Mouse (Mus musculus): ENCODE results near the gene Cnep1r1. TPM values are rescaled to one million over a fixed set of nuclear protein-coding genes. Genes with fewer than 3 reads are reported as not detected.

Cnep1r1 gene
- total RNA-seq (2021), result 10 to 100 TPM; 36.0 to 37.5 TPM
- long read RNA-seq, experiment 1, transcript Cnep1r1-201 (6 exons, 1,731 nt), result major isoform, 14 of 23 reads
- long read RNA-seq, experiment 1, transcript Cnep1r1-204 (5 exons, 1,643 nt), result minor isoform, 5 of 23 reads
- long read RNA-seq, experiment 1, partial matches to known transcripts, result 1 of 23 reads
- long read RNA-seq, experiment 1, other reads (novel, unspliced or antisense), result 3 of 23 reads
- long read RNA-seq, experiment 2, partial matches to known transcripts, result 0 of 9 reads
- long read RNA-seq, experiment 2, other reads (novel, unspliced or antisense), result 4 of 9 reads

- peak; percentile 97 to 99 for DNase-seq
Measured at GRCm38 (mm10) chr8:88118456-88119036, at the start of gene Cnep1r1. Gene Cnep1r1 (plus strand): TSS chr8:88118769.

DNA sequence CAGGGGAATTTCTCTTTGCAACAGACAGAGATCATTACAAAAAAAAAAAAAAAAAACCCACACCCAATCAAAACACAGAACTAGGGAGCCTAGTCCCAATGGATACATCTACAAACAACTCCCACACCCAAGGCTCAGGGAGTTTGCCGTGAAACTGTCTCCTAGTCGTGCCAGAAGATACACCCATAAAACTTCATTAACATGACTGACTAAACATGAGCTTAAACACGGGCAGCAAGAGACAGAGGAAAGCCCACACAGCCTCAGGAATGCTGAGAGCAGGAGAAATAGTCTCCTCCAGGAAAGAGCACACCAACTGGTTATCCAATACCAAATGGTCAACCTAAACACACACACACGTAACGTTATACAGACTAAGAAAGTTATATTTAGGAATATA, 36.4 kb upstream of the Cnep1r1 start:
- no peak for DNase-seq

DNA sequence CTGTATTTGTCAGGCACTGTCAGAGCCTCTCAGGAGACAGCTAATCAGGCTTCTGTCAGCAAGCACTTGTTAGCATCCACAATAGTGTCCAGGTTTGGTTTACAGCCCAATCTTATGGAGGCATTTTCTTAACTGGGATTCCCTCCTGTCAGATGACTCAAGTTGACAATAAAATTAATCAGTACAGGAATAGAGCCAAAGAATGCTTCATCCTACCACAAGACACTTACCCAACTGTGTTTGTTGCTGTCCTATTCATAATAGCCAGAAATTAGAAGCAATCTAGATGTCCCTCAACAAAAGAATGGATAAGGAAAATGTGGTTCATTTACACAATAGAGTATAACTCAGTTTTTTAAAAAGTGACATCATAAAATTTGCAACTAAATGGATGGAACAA, 30.6 kb upstream of the Cnep1r1 start:
- DNase-seq, result no peak

- no peak for DNase-seq
Measured at GRCm38 (mm10) chr8:88091661-88092060, 26.9 kb upstream of the Cnep1r1 start.

DNA sequence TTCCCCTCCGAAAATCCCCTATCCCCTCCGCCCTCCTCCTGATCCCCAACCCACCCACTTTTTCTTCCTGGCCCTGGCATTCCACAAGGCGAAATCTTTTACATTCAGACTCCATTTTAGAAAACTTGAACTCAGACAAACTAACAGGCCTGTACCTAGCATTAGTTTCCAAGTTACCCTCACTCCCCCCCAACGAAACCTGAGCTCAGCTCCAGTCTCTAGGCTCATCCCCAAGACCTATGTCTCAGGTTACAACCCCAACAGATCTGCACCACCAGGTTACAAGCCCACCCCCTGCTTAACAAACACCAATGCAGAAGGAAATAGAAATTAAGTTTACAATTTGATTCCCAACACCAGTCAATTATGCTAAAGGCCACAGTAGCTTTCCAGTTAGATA, 25.2 kb upstream of the Cnep1r1 start:
- DNase-seq, result no peak

GRCm38 (mm10) chr8:88098856-88099255, 19.7 kb upstream of the Cnep1r1 start:
- no peak for DNase-seq

DNA sequence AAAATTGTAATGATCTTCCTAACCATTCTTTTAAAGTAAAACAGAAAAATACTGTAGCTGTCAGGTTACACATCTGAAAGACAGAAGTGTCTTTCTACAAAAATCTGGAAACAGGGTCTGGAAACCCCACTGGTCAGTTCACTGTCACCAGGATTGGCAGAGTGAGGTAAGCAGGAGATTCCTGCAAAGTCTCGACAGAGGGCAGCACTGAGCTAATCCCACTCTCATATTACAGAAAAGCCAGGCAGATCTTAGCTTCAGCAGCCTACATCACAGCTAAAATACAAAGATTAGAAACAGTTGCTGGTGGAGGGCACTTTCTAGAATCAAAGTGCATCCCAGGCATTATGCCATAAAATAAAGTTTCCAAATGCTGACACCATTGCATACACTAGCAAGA, 19.0 kb upstream of the Cnep1r1 start:
- DNase-seq, result peak; percentile 7 to 45

- DNase-seq, result no peak
Measured at GRCm38 (mm10) chr8:88109241-88109640, 9.3 kb upstream of the Cnep1r1 start.

GRCm38 (mm10) chr8:88119076-88119475, 507 bp downstream of the Cnep1r1 start:
- peak; percentile 11 to 35 for DNase-seq

DNA sequence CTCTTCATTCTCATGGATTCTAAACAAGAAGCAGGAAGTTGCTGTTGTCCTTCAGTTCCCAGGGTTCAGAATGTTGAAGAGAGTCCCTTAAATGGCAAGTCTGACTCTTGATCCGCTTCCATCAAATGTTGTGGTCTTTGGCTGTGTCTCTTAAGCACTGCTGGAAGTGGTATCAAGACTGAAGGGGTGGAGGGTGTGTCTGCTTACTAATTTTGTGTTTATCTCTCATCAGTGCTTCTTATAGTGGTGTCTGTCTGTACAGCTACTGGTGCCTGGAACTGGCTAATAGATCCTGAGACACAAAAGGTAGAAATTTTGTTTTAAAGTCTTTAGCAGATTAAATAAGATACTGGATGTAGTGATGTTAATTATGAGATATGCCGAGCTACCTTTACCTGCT, 6.3 kb downstream of the Cnep1r1 start:
- no peak for DNase-seq

DNA sequence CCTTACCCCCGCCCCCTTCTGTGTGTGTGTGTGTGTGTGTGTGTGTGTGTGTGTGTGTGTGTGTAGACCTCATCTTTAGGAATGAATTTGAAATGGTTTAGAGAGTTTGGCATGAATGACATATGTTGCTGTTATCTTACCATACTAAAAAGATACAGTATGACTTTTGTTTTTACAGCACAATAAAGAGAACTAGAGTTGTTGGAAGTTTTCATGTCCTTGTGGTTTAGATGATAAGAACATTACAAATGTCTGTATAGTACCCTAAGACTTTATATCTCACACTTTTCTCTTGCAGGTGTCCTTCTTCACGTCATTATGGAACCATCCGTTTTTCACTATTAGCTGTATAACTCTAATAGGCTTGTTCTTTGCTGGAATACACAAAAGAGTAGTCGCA, 10.8 kb downstream of the Cnep1r1 start:
- DNase-seq, result no peak

- no peak for DNase-seq
Measured at GRCm38 (mm10) chr8:88130754-88131317, 12.3 kb downstream of the Cnep1r1 start.

GRCm38 (mm10) chr8:88137748-88138484, 19.3 kb downstream of the Cnep1r1 start, which contains the start of gene Heatr3:
Gene Heatr3 (plus strand): TSS chr8:88137855.
- DNase-seq, result peak; percentile 96 to 99

DNA sequence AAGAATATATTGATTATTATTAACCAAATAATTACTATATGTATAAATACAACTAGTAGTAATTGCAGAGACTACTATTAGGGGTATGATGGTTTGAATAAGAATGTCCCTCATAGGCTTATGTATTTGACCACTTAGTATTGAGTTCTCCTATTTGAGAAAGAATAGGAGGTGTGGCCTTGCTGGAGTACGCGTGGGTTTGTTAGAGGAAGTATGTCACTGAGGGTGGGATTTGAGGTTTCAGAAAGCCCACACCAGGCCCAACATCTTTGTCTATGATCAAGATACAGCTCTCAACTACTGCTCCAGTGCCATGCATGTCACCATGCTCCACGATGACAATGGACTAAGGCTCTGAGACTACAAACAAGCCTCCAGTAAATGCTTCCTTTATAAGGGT, 20.7 kb downstream of the Cnep1r1 start:
- DNase-seq, result no peak

DNA sequence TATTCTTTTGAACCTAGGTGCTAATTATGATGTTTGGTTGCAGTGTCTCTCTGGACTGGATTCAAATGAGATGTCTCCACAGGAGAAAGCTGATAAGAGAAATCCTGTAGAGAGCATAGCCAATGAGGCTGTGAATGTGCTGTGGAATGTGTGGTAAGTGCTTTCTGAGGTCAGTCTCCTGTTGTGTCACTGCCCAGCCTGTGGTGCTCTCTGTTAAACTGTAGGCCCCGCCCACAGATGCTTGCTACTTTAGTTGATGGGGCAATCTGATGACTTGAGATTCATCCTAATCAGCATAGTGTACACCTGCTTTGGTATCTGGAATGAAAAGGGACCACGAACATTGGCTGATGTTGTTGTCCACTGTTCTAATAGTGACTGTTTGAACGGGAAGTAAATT, 23.1 kb downstream of the Cnep1r1 start:
- DNase-seq, result no peak

- DNase-seq, result no peak
Measured at GRCm38 (mm10) chr8:88144041-88144440, 25.5 kb downstream of the Cnep1r1 start.

- DNase-seq, result no peak
Measured at GRCm38 (mm10) chr8:88150910-88151371, 32.4 kb downstream of the Cnep1r1 start.

GRCm38 (mm10) chr8:88160237-88160995, 41.8 kb downstream of the Cnep1r1 start:
- DNase-seq, result no peak

DNA sequence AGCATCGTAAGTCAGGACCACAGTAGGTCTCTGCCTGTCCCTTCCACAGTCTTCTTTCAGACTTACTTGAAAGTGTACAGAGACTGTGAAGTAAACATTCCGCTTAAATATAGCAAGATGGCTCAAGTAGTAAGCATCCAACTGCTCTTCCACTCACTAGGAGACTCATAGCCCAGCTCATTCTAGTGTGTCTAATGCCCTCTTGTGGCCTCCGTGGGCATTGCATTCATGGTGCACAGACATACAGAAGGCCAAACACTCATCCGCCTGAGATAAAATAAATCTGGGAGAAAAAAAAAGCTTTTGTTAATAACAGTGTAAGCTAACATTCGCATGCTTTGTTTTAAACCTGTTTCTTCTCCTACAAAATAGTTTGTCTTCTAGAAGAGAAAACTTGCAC, 42.9 kb downstream of the Cnep1r1 start:
- peak; percentile 35 to 75 for DNase-seq

DNA sequence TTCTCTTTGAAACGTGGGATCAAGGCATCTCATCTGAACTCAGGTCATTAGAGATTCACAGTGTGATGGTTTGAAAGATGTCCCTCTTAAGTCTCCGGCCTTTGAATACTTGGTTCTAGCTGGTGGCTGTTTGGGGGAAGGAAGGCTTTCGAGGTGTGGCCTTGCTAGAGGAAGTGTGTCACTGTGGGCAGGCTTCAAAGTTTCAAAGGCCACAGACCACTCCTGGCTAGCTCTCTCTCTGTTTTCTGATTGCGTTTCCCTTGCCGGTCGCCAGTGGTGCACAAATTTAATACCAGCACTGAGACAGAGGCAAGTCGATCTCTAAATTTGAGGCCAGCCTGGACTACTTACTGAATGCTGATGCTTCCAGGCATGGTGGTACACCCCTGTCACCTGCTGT, 56.7 kb downstream of the Cnep1r1 start:
- no peak for DNase-seq

GRCm38 (mm10) chr8:88177291-88177690, 58.7 kb downstream of the Cnep1r1 start:
- DNase-seq, result no peak

GRCm38 (mm10) chr8:88183121-88183520, 64.6 kb downstream of the Cnep1r1 start:
- DNase-seq, result no peak
